Comparison of ENCODE assay signal across 8 mouse cellular contexts in genomic region chr13:60019291-60020174, GRCm38 (mm10).
DNase-seq lines count a peak whose midpoint lies in the region; ATAC-seq and TF ChIP-seq lines count a peak whose summit lies in the region.

No protein-coding gene starts in this region.

- H3K36me3 ChIP-seq in liver, postnatal 0 days (replicated peaks; ENCODE audit: insufficient read depth, low read length), result no peaks in the 10 kb centered on the region
- H3K36me3 ChIP-seq in heart, postnatal 0 days (replicated peaks; ENCODE audit: control insufficient read depth, insufficient read depth, low read length), result no peaks in the 10 kb centered on the region
- no peaks in the 10 kb centered on the region for H3K36me3 ChIP-seq in lung, embryonic 16.5 days (ENCODE audit: control insufficient read depth, insufficient read depth, low read length)

- WGBS in liver, postnatal 0 days (ENCODE audit: insufficient replicate concordance), result 34% methylated on average over 13 of the region's 13 CpGs
- 35% methylated on average over 13 of the region's 13 CpGs for WGBS in heart, postnatal 0 days
- 20% methylated on average over 12 of the region's 13 CpGs for WGBS in lung, embryonic 16.5 days

- H3K9me3 ChIP-seq in liver, postnatal 0 days (ENCODE audit: low read length), result no peaks in the 10 kb centered on the region
- H3K9me3 ChIP-seq in heart, postnatal 0 days (replicated peaks; ENCODE audit: control insufficient read depth, low read length), result no peaks in the 10 kb centered on the region
- no peaks in the 10 kb centered on the region for H3K9me3 ChIP-seq in lung, embryonic 16.5 days (ENCODE audit: control insufficient read depth, low read length)

- H3K9ac ChIP-seq in liver, postnatal 0 days (replicated peaks), result no peak overlapping the region
- no peak overlapping the region for H3K9ac ChIP-seq in heart, postnatal 0 days (replicated peaks; ENCODE audit: low read depth, low read length)
- no peak overlapping the region for H3K9ac ChIP-seq in lung, embryonic 16.5 days (ENCODE audit: low read length)

- no peaks in the 10 kb centered on the region for H3K4me1 ChIP-seq in liver, postnatal 0 days (ENCODE audit: insufficient read depth)
- peaks cover 4% of the 10 kb centered on the region; the same call in 1 of the 2 replicates for H3K4me1 ChIP-seq in heart, postnatal 0 days (ENCODE audit: control insufficient read depth, insufficient read depth)
- H3K4me1 ChIP-seq in lung, embryonic 16.5 days (replicated peaks; ENCODE audit: control insufficient read depth, insufficient read depth, low read length), result 0 out of 2 replicates have a peak, but pooled peaks cover 6% of the 10 kb centered on the region

- H3K27ac ChIP-seq in liver, postnatal 0 days (ENCODE audit: low read depth), result no peak overlapping the region
- peak overlapping the region; percentile 67 for H3K27ac ChIP-seq in heart, postnatal 0 days (ENCODE audit: low read depth)
- no peak overlapping the region for H3K27ac ChIP-seq in lung, embryonic 16.5 days (ENCODE audit: low read length)

- TF ChIP-seq CTCF in liver, postnatal 0 days (IDR thresholded peaks at IDR 0.05; ENCODE audit: low read depth), result no peak
- TF ChIP-seq CTCF in heart, postnatal 0 days (IDR thresholded peaks at IDR 0.05; ENCODE audit: low read depth), result no peak

- peak; percentile 20 for DNase-seq in liver
- no peak for DNase-seq in liver, postnatal 0 days
- DNase-seq in embryo, embryonic 11 days, result peak; percentile 63
- peak; percentile 52 for DNase-seq in heart, postnatal 0 days (ENCODE audit: low spot score)
- no peak for DNase-seq in left cerebral cortex, adult 8-10 months (ENCODE audit: low spot score in 2 of 2)
- DNase-seq in right cerebral cortex, adult 2 months (ENCODE audit: low spot score in 2 of 2), result no peak

- no peak for ATAC-seq in liver, postnatal 0 days
- ATAC-seq in heart, postnatal 0 days (ENCODE audit: insufficient read depth, low read depth), result no peak
- ATAC-seq in lung, embryonic 16.5 days (ENCODE audit: low read depth), result 0 out of 2 replicates have a peak, but pooled peaks have one; percentile 20
- no peak for ATAC-seq in inflammation-experienced regulatory T-cells, adult 6 months

- no peak for TF ChIP-seq EP300 in liver, postnatal 0 days (IDR thresholded peaks at IDR 0.05; ENCODE audit: low read depth)
- no peak for TF ChIP-seq EP300 in heart, postnatal 0 days (IDR thresholded peaks at IDR 0.05; ENCODE audit: low read depth)

- H3K27me3 ChIP-seq in liver, postnatal 0 days (ENCODE audit: insufficient read depth, low read length), result no peaks in the 10 kb centered on the region
- no peaks in the 10 kb centered on the region for H3K27me3 ChIP-seq in heart, postnatal 0 days (ENCODE audit: control insufficient read depth, insufficient read depth, low read length)
- no peaks in the 10 kb centered on the region for H3K27me3 ChIP-seq in lung, embryonic 16.5 days (ENCODE audit: control insufficient read depth, insufficient read depth, low read depth, low read length)

- H3K4me3 ChIP-seq in liver, postnatal 0 days (ENCODE audit: low read depth, low read length), result no peak overlapping the region
- no peak overlapping the region for H3K4me3 ChIP-seq in heart, postnatal 0 days (ENCODE audit: low read depth, low read length)
- H3K4me3 ChIP-seq in lung, embryonic 16.5 days (ENCODE audit: low read length), result no peak overlapping the region

- no peak overlapping the region for H3K4me2 ChIP-seq in liver, postnatal 0 days (ENCODE audit: low read depth, low read length)
- H3K4me2 ChIP-seq in heart, postnatal 0 days (ENCODE audit: low read depth, low read length), result no peak overlapping the region
- no peak overlapping the region for H3K4me2 ChIP-seq in lung, embryonic 16.5 days (ENCODE audit: low read depth, low read length)

Comparison
In these comparisons a context has a peak if more than half of its experiments do, and no peak if none do; other contexts are left out.
1. DNase-seq: peak in liver (single experiment), embryo, embryonic 11 days (single experiment) and heart, postnatal 0 days (single experiment); none in liver, postnatal 0 days (single experiment), left cerebral cortex, adult 8-10 months (0 of 2) and right cerebral cortex, adult 2 months (0 of 2).